Comparison of ENCODE assay signal across 9 mouse cellular contexts in the genomic region with DNA sequence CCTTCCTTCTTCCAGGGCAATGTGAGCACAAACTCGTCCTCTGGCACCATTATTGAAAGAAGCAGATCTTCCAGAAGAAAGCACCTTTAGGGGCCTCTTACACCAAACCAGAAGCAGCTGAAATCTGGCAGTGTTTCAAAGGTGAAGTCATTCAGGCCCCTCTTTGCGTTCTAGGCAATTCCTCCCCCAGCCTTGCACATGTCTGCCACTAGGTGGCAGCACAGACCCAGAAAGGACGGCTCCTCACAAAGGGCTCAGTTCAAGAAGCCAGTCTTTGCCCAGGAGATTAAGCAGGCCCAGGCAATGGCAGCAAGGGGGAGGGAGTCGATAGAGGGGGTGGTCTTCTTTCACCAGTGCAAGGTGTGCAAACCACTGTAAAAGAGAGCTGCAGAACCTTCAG. TPM values are rescaled to one million over a fixed set of nuclear protein-coding genes. Genes with fewer than 3 reads are reported as not detected.
A peak's percentile ranks its signal among the peaks of the same experiment; 100 is the strongest.
DNase-seq lines count a peak whose midpoint lies in the region; ATAC-seq and TF ChIP-seq lines count a peak whose summit lies in the region.
"Had no signal": no experiment of that assay in that cellular context is flagged by ENCODE, and none has a peak within 500 bp of the region (broad histone marks: within the 10 kb centered on the region; RNA-seq: fewer than 3 reads in every experiment).

No protein-coding gene starts in this region.

- H3K27ac ChIP-seq in ES-Bruce4 (ENCODE audit: insufficient read depth, low read length), result no peak overlapping the region
- peak overlapping the region; percentile 19 to 85; a peak in 2 of 4 replicates for H3K27ac ChIP-seq in heart, embryonic 14.5 days (replicated peaks in 1 of 2; ENCODE audit: control insufficient read depth in 1 of 2, insufficient read depth in 1 of 2, low read depth in 2 of 2, low read length in 2 of 2)
- no peak overlapping the region for H3K27ac ChIP-seq in liver, postnatal 0 days (ENCODE audit: low read depth)
- no peak overlapping the region for H3K27ac ChIP-seq in neural tube, embryonic 14.5 days (ENCODE audit: low read depth, low read length)
- H3K27ac ChIP-seq: macrophage had no signal

- no peak for ATAC-seq in heart, embryonic 14.5 days (ENCODE audit: insufficient number of reproducible peaks, insufficient read depth, low FRiP score, low read depth)
- ATAC-seq in liver, postnatal 0 days, result no peak
- peak; percentile 52; the same call in 1 of the 2 replicates for ATAC-seq in neural tube, embryonic 14.5 days (ENCODE audit: low read depth)

- no peaks in the 10 kb centered on the region for H3K36me3 ChIP-seq in ES-Bruce4 (ENCODE audit: control insufficient read depth, insufficient read depth, low read length, poor library complexity, severe bottlenecking)
- peaks cover 53% of the 10 kb centered on the region for H3K36me3 ChIP-seq in heart, embryonic 14.5 days (ENCODE audit: control insufficient read depth, insufficient read depth, low read length)
- H3K36me3 ChIP-seq in liver, postnatal 0 days (replicated peaks; ENCODE audit: insufficient read depth, low read length), result no peaks in the 10 kb centered on the region
- H3K36me3 ChIP-seq in neural tube, embryonic 14.5 days (ENCODE audit: control insufficient read depth, insufficient read depth, low read length), result no peaks in the 10 kb centered on the region

- no peak for TF ChIP-seq POLR2A in ES-Bruce4 (IDR thresholded peaks at IDR 0.05; ENCODE audit: insufficient read depth, low read length)

- under 1% methylated on average over 4 of the region's 4 CpGs for WGBS in heart, embryonic 14.5 days
- WGBS in liver, postnatal 0 days (ENCODE audit: insufficient replicate concordance), result 0% methylated on average over 4 of the region's 4 CpGs
- WGBS in neural tube, embryonic 14.5 days, result 0% methylated on average over 4 of the region's 4 CpGs

- TF ChIP-seq CTCF in ES-Bruce4 (IDR thresholded peaks at IDR 0.05; ENCODE audit: low read depth, low read length), result peak; percentile 96
- TF ChIP-seq CTCF in liver, postnatal 0 days (IDR thresholded peaks at IDR 0.05; ENCODE audit: low read depth), result peak; percentile 99

- H3K4me1 ChIP-seq in ES-Bruce4 (ENCODE audit: control insufficient read depth, insufficient read depth, low read length), result no peaks in the 10 kb centered on the region
- H3K4me1 ChIP-seq in heart, embryonic 14.5 days (ENCODE audit: control insufficient read depth in 2 of 2, insufficient read depth in 2 of 2, low read length in 2 of 2), result peaks cover 13 to 49% of the 10 kb centered on the region in 2 experiments
- H3K4me1 ChIP-seq in liver, postnatal 0 days (ENCODE audit: insufficient read depth), result peaks cover 39% of the 10 kb centered on the region
- H3K4me1 ChIP-seq in neural tube, embryonic 14.5 days (ENCODE audit: control insufficient read depth, insufficient read depth, low read length), result peaks cover 25% of the 10 kb centered on the region

- no peak for TF ChIP-seq EP300 in ES-Bruce4 (IDR thresholded peaks at IDR 0.05; ENCODE audit: insufficient read depth, low read depth, low read length)
- no peak for TF ChIP-seq EP300 in liver, postnatal 0 days (IDR thresholded peaks at IDR 0.05; ENCODE audit: low read depth)

- DNase-seq in c-Kit-negative CD71-positive TER-119-positive erythroid progenitor cells, embryonic 14.5 days (ENCODE audit: low read depth, low spot score), result peak; percentile 47
- peak; percentile 81 for DNase-seq in fibroblast of lung, adult 2 months (ENCODE audit: low read depth)
- peak; percentile 90 for DNase-seq in kidney, postnatal 14 days
- peak; percentile 83 for DNase-seq in liver, postnatal 0 days
- DNase-seq in testis, postnatal 14 days (ENCODE audit: low spot score), result peak; percentile 78

- no peak overlapping the region for H3K4me3 ChIP-seq in ES-Bruce4 (ENCODE audit: low read depth, low read length)
- no peak overlapping the region for H3K4me3 ChIP-seq in heart, embryonic 14.5 days (ENCODE audit: control insufficient read depth in 1 of 2, insufficient read depth in 1 of 2, low read depth in 1 of 2, low read length in 2 of 2)
- no peak overlapping the region for H3K4me3 ChIP-seq in liver, postnatal 0 days (ENCODE audit: low read depth, low read length)
- no peak overlapping the region for H3K4me3 ChIP-seq in neural tube, embryonic 14.5 days (ENCODE audit: low read depth, low read length)

- peaks cover 24% of the 10 kb centered on the region for H3K27me3 ChIP-seq in ES-Bruce4 (ENCODE audit: control insufficient read depth, insufficient read depth, low read length, poor library complexity, severe bottlenecking)
- no peaks in the 10 kb centered on the region for H3K27me3 ChIP-seq in heart, embryonic 14.5 days (ENCODE audit: control insufficient read depth, insufficient read depth, low read length)
- peaks cover 39% of the 10 kb centered on the region for H3K27me3 ChIP-seq in liver, postnatal 0 days (ENCODE audit: insufficient read depth, low read length)
- peaks cover 7% of the 10 kb centered on the region; the same call in 1 of the 2 replicates for H3K27me3 ChIP-seq in neural tube, embryonic 14.5 days (ENCODE audit: control insufficient read depth, insufficient read depth, low read length)

- H3K9me3 ChIP-seq in ES-Bruce4 (replicated peaks; ENCODE audit: control insufficient read depth, insufficient read depth, low read length, poor library complexity, severe bottlenecking), result no peaks in the 10 kb centered on the region
- no peaks in the 10 kb centered on the region for H3K9me3 ChIP-seq in heart, embryonic 14.5 days (ENCODE audit: control insufficient read depth, low read length)
- no peaks in the 10 kb centered on the region for H3K9me3 ChIP-seq in liver, postnatal 0 days (ENCODE audit: low read length)
- H3K9me3 ChIP-seq in neural tube, embryonic 14.5 days (ENCODE audit: control insufficient read depth, low read length), result no peaks in the 10 kb centered on the region

- no peak overlapping the region for H3K9ac ChIP-seq in ES-Bruce4 (ENCODE audit: low read depth, poor library complexity, severe bottlenecking)
- 0 out of 2 replicates have a peak overlapping the region, but pooled peaks have one; percentile 96 for H3K9ac ChIP-seq in heart, embryonic 14.5 days (ENCODE audit: low read length)
- H3K9ac ChIP-seq in liver, postnatal 0 days (replicated peaks), result no peak overlapping the region
- H3K9ac ChIP-seq in neural tube, embryonic 14.5 days (replicated peaks; ENCODE audit: low read depth, low read length), result no peak overlapping the region

- peak overlapping the region; percentile 87 for H3K4me2 ChIP-seq in heart, embryonic 14.5 days (ENCODE audit: low read length)
- H3K4me2 ChIP-seq in liver, postnatal 0 days (ENCODE audit: low read depth, low read length), result no peak overlapping the region
- no peak overlapping the region for H3K4me2 ChIP-seq in neural tube, embryonic 14.5 days (ENCODE audit: low read depth, low read length)

RNA-seq across cellular contexts. Expression of a gene that starts 4.3 kb away (rescaled TPM):
- polyA plus RNA-seq in ES-Bruce4 (2011; ENCODE audit: insufficient read depth, insufficient read length, low read depth, missing spikeins), result 12.4 and 18.2 TPM in 2 replicates
- polyA plus RNA-seq in heart, embryonic 14.5 days (2014; fragmentation: Nextera tagmentation; extraction: Ambion mirVana), result 532 and 571 TPM in 2 replicates
- polyA plus RNA-seq in liver, postnatal 0 days (2015; fragmentation: Nextera tagmentation; extraction: Ambion mirVana), result 35.7 and 38.4 TPM in 2 replicates
- 78.2 and 110 TPM in 2 replicates for polyA plus RNA-seq in neural tube, embryonic 14.5 days (2014; fragmentation: Nextera tagmentation; extraction: Ambion mirVana)

RNA-seq across cellular contexts. Expression of a gene that starts 38.3 kb away (rescaled TPM):
- polyA plus RNA-seq in ES-Bruce4 (2011; ENCODE audit: insufficient read depth, insufficient read length, low read depth, missing spikeins), result 32.4 and 37.6 TPM in 2 replicates
- 6.8 and 7.4 TPM in 2 replicates for polyA plus RNA-seq in heart, embryonic 14.5 days (2014; fragmentation: Nextera tagmentation; extraction: Ambion mirVana)
- 0.88 and 1.2 TPM in 2 replicates for polyA plus RNA-seq in liver, postnatal 0 days (2015; fragmentation: Nextera tagmentation; extraction: Ambion mirVana)
- 4.2 and 6.7 TPM in 2 replicates for polyA plus RNA-seq in neural tube, embryonic 14.5 days (2014; fragmentation: Nextera tagmentation; extraction: Ambion mirVana)

Comparison
In these comparisons a context has a peak if more than half of its experiments do, and no peak if none do; other contexts are left out.
1. H3K27ac ChIP-seq: peak in heart, embryonic 14.5 days (2 of 2); none in ES-Bruce4 (single experiment), liver, postnatal 0 days (single experiment) and neural tube, embryonic 14.5 days (single experiment).
2. Peak in every context shown above with its lines, with median percentiles within 50 percentile points of each other: DNase-seq.